Mouse (Mus musculus): Measurements from ENCODE around the gene Gab1.

DNA sequence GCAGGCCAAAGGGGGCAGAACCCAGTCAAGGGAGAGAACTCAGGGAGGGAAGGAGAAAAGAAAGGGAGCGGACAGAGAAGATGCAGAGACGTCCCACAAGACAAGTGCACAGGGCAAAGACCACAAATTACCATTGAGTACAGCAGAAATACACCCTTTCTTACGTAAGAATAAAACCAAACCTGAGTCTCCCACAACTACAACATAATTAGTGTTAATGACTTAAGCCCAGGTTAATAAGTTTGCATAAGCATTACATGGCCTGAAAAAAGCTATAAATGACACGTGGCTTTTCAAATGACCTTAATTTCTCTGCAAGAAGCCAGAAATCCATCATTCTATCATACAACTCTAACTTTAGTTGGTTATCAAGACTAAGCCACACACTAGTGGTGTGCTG, 97.0 kb downstream of the Gab1 start:
- TF ChIP-seq CTCF (IDR thresholded peaks at IDR 0.05) (no peak), EP300 (IDR thresholded peaks at IDR 0.05; ENCODE audit: insufficient read depth, low read depth, low read length) (no peak)
